Mouse (Mus musculus) left cerebral cortex, adult 11 months (tissue): Measurements from ENCODE around the gene C2cd3.

Experiments used
- DNase-seq: peaks from one replicate; pipeline ENCODE4 v3.0.0; 2022; ENCODE audit warnings: low spot score

The C2cd3 gene

DNA sequence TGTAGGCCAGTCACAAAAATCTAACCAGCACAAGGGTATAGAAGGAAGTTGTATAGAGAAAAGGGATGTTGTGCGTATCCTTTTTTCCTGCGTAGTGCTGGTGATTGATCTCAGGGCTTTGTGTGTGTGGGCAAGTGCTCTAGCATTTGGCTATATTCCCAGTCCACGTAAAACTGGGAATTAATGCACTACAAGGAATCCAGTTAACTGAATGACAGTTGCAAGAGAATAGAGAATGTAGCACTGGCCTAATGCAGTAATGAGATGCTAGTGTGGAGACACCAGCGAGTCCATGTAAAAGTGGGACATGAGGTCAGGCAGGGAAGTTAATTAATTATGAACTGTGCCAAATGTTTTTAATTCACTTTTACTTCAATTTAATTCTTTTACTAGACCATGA is 30.7 kb downstream of the C2cd3 start:
- DNase-seq: no peak

- no peak for DNase-seq
Measured at GRCm38 (mm10) chr7:100407677-100408076, 35.6 kb downstream of the C2cd3 start.

GRCm38 (mm10) chr7:100408684-100409083 is 36.7 kb downstream of the C2cd3 start:
- no peak for DNase-seq

- DNase-seq: no peak
Measured at GRCm38 (mm10) chr7:100425795-100426194, 53.8 kb downstream of the C2cd3 start.

DNA sequence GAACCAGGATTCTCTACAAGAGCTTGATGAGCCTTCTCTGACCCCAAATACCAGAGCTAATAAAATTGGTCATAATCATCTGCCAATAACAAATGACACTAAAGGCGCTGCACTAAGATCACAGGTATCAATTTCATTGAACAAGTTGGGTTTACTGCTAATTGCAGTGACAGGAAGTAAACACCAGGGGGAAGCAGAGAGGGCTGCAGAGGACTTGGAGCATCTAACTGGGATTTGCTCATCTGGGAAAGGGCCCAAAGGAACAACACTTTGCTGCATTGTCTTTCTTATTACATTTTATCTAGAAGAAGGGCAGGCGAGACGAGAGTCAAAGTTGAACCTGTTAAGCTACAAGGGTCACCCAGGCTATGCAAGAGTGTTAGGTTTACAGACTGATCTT is 57.1 kb downstream of the C2cd3 start:
- DNase-seq: peak; percentile 19

- no peak for DNase-seq
Measured at GRCm38 (mm10) chr7:100429911-100430310, 57.9 kb downstream of the C2cd3 start.

DNA sequence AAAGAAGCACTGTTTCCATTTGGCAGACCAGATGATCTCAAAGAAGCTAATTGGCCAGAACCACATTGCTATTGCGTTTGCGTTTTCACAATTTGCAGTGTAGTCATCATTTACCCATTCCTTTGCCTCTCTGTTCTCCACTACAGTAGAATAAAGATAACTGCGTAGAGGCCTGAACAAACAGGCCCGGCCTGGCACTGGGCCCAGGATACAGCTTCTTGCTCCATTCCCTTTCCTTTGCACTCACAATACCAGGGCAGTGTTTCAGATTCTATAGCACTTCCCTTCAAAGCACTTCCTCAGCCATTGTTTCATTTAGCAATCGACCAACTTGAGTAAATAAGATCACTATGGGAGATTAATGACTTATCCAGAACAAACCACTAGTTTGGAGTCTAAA is 59.1 kb downstream of the C2cd3 start:
- DNase-seq: no peak

- no peak for DNase-seq
Measured at GRCm38 (mm10) chr7:100433295-100433694, 61.3 kb downstream of the C2cd3 start.

DNA sequence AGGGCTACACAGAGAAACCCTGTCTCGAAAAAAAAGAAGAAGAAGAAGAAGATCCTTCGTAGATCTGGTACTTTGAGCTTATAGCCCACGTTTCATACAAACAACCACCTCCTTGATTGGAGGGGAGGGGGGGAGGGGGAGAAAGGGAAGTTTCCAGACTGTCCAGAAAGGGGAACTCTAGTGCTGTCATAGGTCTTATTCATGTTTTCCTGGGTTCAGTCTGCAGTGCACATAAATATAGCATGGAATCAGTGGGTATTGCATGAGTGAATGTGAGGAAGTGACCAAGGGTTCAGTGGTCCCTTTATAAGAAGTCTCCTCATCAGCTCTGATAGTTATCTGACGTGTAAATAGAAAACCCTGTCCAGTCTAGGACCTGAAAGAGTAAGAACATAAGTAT is 71.7 kb downstream of the C2cd3 start:
- no peak for DNase-seq

GRCm38 (mm10) chr7:100446271-100446670 is 74.2 kb downstream of the C2cd3 start:
- DNase-seq: no peak

GRCm38 (mm10) chr7:100448530-100448929 is 76.5 kb downstream of the C2cd3 start:
- no peak for DNase-seq

- no peak for DNase-seq
Measured at GRCm38 (mm10) chr7:100448985-100449384, 77.0 kb downstream of the C2cd3 start.

- DNase-seq: no peak
Measured at GRCm38 (mm10) chr7:100458153-100458552, 86.1 kb downstream of the C2cd3 start.

GRCm38 (mm10) chr7:100459862-100460261 is 87.8 kb downstream of the C2cd3 start:
- no peak for DNase-seq

GRCm38 (mm10) chr7:100461621-100462151 is 89.7 kb downstream of the C2cd3 start:
- peak; percentile 70 for DNase-seq

- no peak for DNase-seq
Measured at GRCm38 (mm10) chr7:100463194-100463593, 91.2 kb downstream of the C2cd3 start.

GRCm38 (mm10) chr7:100463757-100464156 is 91.7 kb downstream of the C2cd3 start:
- no peak for DNase-seq

DNA sequence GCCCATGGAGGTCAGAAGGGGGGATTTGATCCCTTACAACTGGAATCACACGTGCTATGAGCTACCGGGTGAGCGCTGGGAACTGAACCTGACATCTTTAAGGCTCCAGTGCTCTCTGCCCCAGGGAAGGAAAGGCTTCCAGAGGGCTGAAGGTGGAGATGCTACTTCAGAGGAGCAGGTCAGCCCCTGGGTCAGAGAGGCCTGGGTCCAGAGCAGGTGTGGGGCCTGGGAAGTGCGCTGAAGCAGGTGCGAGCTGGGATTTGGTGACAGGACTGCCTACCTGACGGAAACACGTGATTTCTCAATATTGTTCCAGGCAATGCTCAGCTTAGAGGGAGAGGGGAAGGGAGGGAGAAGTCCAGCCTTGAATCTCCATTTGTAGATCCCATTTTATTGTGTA is 92.2 kb downstream of the C2cd3 start:
- no peak for DNase-seq

DNA sequence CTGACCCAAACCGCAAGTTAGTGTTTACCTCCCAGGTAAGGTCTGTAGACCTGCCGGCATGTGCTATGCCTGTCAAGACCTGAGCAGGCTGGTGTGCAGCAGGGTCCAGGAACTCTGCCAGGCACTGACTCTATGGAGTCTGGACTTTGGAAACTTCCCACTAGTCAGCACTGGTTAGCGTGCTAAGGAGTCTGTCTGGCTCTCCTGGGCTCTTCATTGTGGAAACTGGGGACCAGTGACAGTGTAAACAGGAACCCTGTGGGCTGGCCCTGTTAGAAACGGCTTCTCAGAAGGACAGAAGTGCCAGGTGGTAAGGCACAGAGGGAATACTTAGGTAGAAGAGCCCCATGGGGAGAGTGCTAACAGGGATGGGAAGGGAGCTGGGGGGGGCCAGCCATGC is 93.2 kb downstream of the C2cd3 start:
- no peak for DNase-seq

DNA sequence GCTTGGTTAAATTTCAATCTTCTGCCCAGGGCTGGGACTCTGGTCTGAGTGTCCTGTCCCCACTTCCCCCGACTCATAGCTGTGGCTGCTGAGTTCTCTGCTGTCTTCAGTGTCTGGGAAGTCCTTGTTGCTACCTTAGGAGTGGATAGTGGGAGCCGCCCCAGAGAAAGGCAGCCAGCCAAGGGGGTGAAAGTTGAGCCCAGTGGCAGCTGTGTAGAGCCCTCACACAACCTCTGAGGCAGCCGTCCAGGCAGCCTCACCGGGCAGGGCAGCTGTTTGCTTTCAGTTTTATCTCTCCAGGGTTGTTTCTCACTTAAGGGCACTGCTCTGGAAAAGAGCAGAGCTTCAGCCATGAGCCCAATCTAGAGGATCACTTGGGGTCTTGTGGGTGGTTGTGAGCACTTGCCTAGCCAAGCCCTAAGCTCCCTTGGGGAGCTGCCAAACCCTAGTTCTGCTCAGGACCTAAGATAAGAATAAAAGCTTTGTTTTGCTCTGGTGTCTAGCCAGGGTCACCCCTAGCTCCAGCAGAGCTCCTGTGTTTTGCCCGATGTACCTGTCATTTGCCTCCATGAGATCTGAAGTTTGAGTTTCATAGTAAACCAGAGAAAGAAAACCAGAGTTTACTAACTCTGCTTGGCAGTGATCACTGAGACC is 93.8 kb downstream of the C2cd3 start:
- no peak for DNase-seq

DNA sequence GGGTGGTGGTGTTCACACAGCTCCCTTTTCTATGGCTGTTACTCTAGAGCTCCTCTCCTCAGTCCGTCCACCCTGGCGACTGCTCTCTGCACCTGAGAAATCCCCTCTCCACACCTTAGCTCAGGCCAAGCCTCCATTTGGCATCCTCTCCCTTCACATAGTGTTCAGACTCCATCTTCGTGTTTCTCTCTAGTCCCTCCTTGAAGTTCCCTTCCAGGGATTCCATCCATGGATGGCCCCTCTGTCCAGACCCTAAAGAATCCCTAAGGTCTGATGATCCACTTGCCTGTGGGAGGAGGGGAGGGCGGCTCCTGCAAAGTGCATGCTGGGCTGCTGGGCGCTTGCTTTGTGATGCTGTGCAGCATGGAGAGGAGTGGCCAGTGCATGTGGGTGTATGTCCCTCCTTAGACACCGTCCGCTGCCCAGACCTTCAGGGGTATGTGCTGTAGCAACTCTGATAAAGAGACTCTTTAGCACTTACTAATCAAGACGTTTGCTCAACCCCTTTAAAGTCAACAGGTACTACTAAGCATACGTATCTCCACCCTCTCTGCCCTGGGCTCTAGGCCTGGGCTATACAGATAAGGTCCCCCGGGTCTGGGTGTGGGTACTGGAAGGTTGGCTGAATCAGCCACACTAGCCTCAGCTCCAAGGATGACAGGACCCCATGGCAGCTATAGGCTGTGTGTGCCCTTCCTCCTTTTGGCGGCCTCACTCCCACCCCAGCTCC is 94.9 kb downstream of the C2cd3 start:
- no peak for DNase-seq

DNA sequence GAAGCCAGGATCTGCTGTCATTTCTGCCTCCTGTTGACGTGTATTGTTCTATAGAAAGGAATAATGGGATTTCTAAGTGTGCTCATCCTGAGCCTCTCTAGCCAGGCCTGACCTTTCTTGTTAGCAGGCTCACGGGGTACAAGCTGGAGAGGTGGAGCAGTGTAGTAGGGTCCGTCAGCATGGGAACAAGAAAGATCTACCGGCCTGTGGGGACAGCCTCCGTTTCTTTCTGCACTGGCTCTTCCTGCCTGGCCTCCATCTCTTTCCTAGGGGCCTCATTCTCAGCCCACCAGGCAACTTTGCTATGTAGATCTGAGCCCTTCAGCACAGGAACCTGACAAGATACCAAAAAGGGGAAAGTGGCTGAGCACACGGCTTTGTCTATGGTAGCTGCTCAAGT is 96.7 kb downstream of the C2cd3 start:
- DNase-seq: no peak

GRCm38 (mm10) chr7:100469502-100469901 is 97.5 kb downstream of the C2cd3 start:
- DNase-seq: no peak
